Mouse (Mus musculus) kidney, adult 11 months (tissue): Measurements from ENCODE around the gene Fam136a.
"Not testable (repeated sequence)": the region's sequence is repeated elsewhere in the genome, so short reads cannot be mapped to it uniquely, and the experiment has no call there.

ENCODE experiments used
- DNase-seq: peaks from one replicate; pipeline ENCODE4 v3.0.0; 2022

The Fam136a gene

GRCm38 (mm10) chr6:86368479-86368878 is 3.0 kb downstream of the Fam136a start:
- DNase-seq: no peak

DNA sequence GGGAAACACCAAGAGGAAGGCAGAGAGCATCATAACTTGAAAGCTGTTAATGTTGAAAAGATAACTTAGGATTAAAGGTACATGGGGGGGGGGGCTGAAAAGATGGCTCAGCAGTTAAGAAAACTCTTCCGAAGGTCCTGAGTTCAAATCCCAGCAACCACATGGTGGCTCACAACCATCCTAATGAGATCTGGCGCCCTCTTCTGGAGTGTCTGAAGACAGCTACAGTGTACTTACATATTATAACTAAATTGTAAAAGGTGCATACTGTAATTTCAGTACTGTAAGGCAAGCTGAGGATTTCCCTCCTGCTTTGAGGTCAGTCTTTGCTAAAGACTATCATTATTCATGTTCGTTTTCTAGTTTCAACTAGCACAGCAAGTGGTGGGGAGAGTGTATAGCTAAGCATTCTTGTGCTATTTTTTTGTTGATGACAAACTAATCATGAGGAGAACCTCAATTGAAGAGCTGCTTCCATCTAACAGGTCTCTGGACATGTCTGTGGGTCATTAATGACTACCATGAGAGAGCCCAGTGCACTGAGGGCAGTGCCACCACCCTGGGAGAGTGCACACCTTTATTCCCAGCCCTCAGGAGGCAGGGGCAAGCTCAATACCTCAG is 4.8 kb downstream of the Fam136a start:
- DNase-seq: no peak

GRCm38 (mm10) chr6:86370764-86371339 is 5.4 kb downstream of the Fam136a start, which contains the start of gene Snrpg:
Snrpg (plus strand) TSS chr6:86371304.
- no peak for DNase-seq

- peak; percentile 96 for DNase-seq
Observed at GRCm38 (mm10) chr6:86371340-86371911, 6.0 kb downstream of the Fam136a start.

DNA sequence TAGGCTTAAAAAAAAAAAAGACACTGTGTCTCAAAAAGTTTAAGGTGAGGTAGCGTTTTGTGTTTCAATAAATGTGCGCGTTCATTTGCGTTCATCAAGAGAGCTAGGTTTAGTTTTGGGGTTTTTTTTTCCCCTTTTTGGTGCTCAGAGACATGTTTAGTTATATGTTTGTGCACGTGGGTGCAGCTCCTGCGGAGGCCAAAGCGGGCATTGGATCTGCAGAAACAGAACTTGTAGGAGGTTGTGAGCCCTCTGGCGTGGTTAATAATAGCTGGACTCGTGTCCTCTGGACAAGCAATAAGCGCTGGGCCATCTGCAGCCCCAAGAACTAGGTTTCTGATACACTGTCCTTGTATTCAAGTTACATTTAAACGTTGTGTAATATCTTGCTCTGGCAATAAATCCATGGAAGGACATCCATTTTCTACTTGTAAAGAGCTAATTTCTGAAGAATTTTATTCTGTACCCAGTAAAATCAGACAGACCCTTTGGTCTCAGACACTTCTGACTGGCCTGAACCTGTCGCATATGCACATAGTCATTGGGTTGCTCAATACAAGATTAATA is 6.6 kb downstream of the Fam136a start:
- DNase-seq: no peak

- no peak for DNase-seq
Observed at GRCm38 (mm10) chr6:86373556-86373955, 8.1 kb downstream of the Fam136a start.

- DNase-seq: no peak
Observed at GRCm38 (mm10) chr6:86378341-86378740, 12.9 kb downstream of the Fam136a start.

DNA sequence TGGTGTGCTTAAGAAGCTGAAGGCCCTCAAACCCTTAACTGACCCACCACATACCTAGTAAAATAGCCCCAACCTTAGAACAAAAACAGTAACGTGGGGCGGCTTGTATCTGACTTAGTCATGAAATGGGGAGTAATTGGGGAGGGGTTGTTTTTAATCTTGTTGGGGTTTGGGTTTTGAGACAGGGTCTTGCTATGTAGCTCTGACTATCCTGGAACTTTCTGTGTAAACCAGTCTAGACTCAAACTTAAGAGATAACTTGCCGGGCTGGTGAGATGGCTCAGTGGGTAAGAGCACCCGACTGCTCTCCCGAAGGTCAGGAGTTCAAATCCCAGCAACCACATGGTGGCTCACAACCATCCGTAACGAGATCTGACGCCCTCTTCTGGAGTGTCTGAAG is 14.7 kb downstream of the Fam136a start:
- not testable (repeated sequence) for DNase-seq

DNA sequence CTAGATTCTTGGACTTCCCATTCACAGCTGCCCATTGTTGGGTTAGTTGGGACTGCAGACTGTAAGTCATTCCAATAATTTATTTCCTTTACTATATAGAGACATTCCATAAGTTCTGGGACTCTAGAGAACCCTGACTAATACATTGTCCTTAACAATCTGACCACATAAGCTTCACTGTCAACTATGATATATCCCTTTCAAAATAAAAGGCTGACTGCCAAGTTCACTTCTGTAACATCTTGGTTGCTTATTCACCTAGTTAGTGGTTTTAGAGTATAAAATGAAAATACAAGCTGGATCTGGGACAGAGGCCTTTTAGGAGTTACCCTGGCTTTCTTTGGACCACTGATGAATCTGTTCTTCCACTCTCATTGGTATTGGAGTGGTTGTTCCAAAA is 17.1 kb downstream of the Fam136a start:
- DNase-seq: no peak

- no peak for DNase-seq
Observed at GRCm38 (mm10) chr6:86383370-86383769, 17.9 kb downstream of the Fam136a start.

DNA sequence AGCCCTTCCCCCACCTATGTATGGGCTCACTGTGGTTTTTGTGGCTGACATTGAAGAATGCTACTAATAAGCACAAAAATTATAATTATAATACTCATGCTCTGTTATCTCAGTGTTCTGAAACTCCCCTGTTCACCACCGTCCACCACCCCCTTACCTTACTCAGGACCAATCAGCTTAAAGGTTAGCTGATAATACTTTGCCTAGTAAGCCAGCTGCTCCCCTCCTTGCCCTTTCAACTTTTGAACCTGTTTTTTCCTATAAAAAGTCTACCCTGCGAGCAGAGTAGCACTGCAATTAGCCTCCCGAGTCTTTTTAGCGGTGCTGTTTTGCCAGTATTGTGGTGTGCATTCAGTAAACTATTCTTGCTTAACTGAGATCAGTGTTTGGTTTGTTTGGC is 19.2 kb downstream of the Fam136a start:
- DNase-seq: no peak

DNA sequence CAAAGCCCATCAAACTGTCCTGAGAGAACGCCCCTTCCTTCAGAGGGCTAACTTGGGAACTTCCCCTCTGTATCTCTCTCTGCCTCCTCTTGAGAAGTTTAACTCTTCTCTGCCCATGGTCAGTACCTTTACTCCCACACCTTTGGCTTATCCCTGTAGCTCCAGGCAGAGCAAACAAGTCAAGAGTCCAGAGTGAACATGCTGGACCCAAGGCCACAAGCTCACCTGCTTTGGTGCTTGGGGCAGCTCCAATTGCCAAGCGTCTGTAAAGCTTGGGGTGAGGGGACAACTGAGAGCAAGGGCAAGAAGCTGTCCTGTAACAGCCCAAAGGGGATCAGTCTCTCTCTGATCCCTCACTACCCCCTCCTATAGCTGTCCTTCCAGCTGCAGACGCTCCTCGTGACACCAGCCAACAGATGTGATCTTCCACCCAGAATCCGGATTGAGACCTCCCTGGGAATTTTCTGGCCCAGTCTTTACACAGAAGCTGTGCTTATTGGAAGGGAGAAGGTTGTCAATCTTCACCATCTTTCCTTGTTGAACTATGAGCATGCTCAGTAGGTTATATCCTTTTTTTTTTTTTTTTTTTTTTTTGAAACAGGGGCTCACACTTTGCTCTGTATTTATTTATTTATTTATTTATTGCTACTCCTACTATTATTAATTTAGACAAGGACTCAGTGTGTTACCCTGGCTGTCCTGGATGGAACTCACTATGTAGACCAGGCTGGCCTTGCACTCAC is 20.1 kb downstream of the Fam136a start:
- no peak for DNase-seq

DNA sequence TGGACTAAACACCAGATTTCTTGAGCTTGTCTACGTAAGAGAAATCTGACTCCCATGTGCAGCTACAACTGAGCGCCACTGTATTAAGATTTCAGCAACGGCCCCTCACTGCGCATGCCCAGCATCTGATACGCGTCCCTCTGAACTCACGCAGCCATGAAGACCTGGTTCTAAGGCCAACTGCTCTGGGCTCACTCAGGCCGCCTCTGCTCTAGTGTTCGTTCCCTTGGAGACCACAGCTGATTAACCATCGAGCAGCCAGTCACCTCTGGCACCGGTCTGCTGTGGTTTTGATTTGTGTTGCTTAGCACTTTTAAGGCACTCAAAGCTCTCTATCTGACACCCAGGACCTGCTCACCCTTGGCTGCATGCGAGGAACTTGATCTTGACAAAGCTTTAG is 21.9 kb downstream of the Fam136a start:
- peak; percentile 86 for DNase-seq

DNA sequence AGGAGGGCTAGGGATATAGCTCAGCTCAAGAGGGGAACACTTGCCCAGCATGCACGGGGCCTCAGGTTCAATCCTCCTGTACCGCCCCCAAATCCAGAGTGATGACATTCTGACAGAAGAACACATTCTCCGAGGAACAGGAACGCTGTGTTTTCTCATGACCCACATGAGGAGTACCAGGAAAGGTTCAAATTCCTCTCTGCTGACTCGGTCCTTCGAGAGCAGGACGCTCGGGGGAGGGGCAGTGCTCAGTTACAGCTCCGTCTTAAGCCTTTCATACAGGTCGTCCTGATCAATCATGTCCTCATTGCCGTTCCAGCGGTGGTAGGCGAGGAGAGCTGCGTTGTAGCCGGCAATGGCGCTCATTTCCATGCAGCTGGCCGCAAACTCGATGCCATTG is 23.0 kb downstream of the Fam136a start:
- DNase-seq: no peak

GRCm38 (mm10) chr6:86391326-86391725 is 25.9 kb downstream of the Fam136a start:
- DNase-seq: no peak

- no peak for DNase-seq
Observed at GRCm38 (mm10) chr6:86393187-86393586, 27.7 kb downstream of the Fam136a start.

- no peak for DNase-seq
Observed at GRCm38 (mm10) chr6:86394078-86394720, 28.8 kb downstream of the Fam136a start.

- no peak for DNase-seq
Observed at GRCm38 (mm10) chr6:86395021-86395420, 29.6 kb downstream of the Fam136a start.

- DNase-seq: no peak
Observed at GRCm38 (mm10) chr6:86395969-86396368, 30.5 kb downstream of the Fam136a start.

- DNase-seq: peak; percentile 85
Observed at GRCm38 (mm10) chr6:86396581-86397256, 31.3 kb downstream of the Fam136a start, which contains the start of gene Pcyox1. Pcyox1 (minus strand) TSS chr6:86397154.

- DNase-seq: no peak
Observed at GRCm38 (mm10) chr6:86397257-86397980, 32.0 kb downstream of the Fam136a start.

- no peak for DNase-seq
Observed at GRCm38 (mm10) chr6:86398986-86399385, 33.5 kb downstream of the Fam136a start.
